ENCODE assay signal across 7 mouse cellular contexts in the genomic region with DNA sequence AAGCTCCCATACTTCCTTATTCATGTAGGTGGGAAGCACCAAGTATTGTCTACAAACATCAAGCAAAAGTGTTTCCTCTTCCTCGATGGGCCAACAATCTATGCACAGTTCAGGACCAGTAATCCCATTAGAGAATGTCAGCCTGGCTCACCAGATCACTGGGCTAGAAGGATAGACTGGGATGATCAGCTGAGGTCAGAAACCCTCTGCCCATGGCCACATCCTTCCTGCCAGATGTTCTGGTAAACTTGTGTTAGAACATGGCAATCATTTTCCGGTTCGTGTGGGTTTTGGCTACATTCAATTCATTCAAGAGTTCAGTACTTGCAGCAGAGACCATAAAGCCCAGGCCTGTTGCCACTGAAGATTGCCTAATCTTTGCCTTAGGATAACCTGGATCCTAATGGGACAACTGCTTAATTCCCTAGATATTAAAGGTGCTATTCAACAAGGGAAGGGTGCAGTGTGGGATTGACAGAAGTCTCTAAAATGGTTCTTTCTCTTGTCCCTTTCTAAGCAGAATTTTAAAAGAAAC.
"Had no signal": no experiment of that assay in that cellular context is flagged by ENCODE, and none has a peak within 500 bp of the region (broad histone marks: within the 10 kb centered on the region; RNA-seq: fewer than 3 reads in every experiment).

No protein-coding gene starts in this region.

- DNase-seq: kidney, adult 2 months; kidney, postnatal 4 days; lung, embryonic 14.5 days; lung, postnatal 10 days; lung, postnatal 4 days; thymus, adult 2 months; thymus, postnatal 4 days had no signal
